Mouse (Mus musculus): Measurements from ENCODE around the gene Mettl26. TPM values are rescaled to one million over a fixed set of nuclear protein-coding genes. Genes with fewer than 3 reads are reported as not detected.

Gene Mettl26
- polyA plus RNA-seq, 1 experiment from 2014 or later: 65.4 TPM

- no peak overlapping the region for H3K4me2 ChIP-seq
- H3K27me3 ChIP-seq (replicated peaks): no peaks in the 10 kb centered on the region
- no peak overlapping the region for H3K27ac ChIP-seq (replicated peaks)
- ATAC-seq (ENCODE audit: low FRiP score): no peak
- H3K4me1 ChIP-seq: peaks cover 6% of the 10 kb centered on the region; the same call in 1 of the 2 replicates
- H3K36me3 ChIP-seq: 0 out of 2 replicates have a peak, but pooled peaks cover under 1% of the 10 kb centered on the region
- H3K9me3 ChIP-seq (replicated peaks): no peaks in the 10 kb centered on the region
- H3K4me3 ChIP-seq (replicated peaks): no peak overlapping the region
- H3K9ac ChIP-seq (replicated peaks): no peak overlapping the region
- WGBS: 43% methylated on average over 2 of the region's 2 CpGs
Observed at GRCm38 (mm10) chr17:25895415-25895814, 20.5 kb downstream of the Mettl26 start.

- H3K4me2 ChIP-seq: no peak overlapping the region
- no peak overlapping the region for H3K4me3 ChIP-seq (replicated peaks)
- ATAC-seq (ENCODE audit: low FRiP score): no peak
- peaks cover 6% of the 10 kb centered on the region; the same call in 1 of the 2 replicates for H3K4me1 ChIP-seq
- H3K27ac ChIP-seq (replicated peaks): no peak overlapping the region
- peaks cover 3% of the 10 kb centered on the region for H3K36me3 ChIP-seq
- H3K9me3 ChIP-seq (replicated peaks): no peaks in the 10 kb centered on the region
- no peak overlapping the region for H3K9ac ChIP-seq (replicated peaks)
- H3K27me3 ChIP-seq (replicated peaks): no peaks in the 10 kb centered on the region
- WGBS: 75% methylated on average over 12 of the region's 12 CpGs
Observed at GRCm38 (mm10) chr17:25895891-25896290, 21.0 kb downstream of the Mettl26 start.

- H3K4me1 ChIP-seq: no peaks in the 10 kb centered on the region
- H3K4me2 ChIP-seq: no peak overlapping the region
- H3K9ac ChIP-seq (replicated peaks): no peak overlapping the region
- no peaks in the 10 kb centered on the region for H3K9me3 ChIP-seq (replicated peaks)
- ATAC-seq (ENCODE audit: low FRiP score): no peak
- no peak overlapping the region for H3K4me3 ChIP-seq (replicated peaks)
- 97% methylated on average over 1 of the region's 1 CpGs for WGBS
- H3K27ac ChIP-seq (replicated peaks): no peak overlapping the region
- H3K27me3 ChIP-seq (replicated peaks): no peaks in the 10 kb centered on the region
- peaks cover 4% of the 10 kb centered on the region for H3K36me3 ChIP-seq
Observed at GRCm38 (mm10) chr17:25900193-25900592, 25.3 kb downstream of the Mettl26 start.

DNA sequence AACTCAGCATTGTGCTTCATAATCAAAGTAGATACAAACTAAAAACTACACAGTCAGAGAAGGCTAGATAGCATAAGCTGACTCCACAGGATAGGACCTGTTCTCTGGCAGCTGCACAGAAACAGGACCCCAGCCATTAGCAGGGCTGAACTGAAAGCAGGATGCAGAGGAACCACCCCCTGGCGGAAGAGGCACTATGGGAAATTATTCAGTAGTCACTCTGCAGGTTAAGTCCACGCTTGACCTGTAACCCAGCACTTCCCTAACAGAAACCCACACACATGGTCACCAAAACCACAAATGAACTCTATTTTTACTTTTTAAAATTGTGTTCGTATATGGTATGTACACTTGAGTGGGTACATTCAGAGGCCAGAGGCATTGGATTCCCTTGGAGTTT is 28.2 kb downstream of the Mettl26 start:
- Histone ChIP-seq H3K4me1 (no peaks in the 10 kb centered on the region), H3K4me3 (replicated peaks) (no peak overlapping the region), H3K36me3 (peaks cover 6% of the 10 kb centered on the region), H3K27me3 (replicated peaks) (no peaks in the 10 kb centered on the region), H3K4me2 (no peak overlapping the region), H3K9me3 (replicated peaks) (no peaks in the 10 kb centered on the region), H3K9ac (replicated peaks) (no peak overlapping the region), H3K27ac (replicated peaks) (no peak overlapping the region)
- WGBS: 93% methylated on average over 3 of the region's 3 CpGs
- no peak for ATAC-seq (ENCODE audit: low FRiP score)

DNA sequence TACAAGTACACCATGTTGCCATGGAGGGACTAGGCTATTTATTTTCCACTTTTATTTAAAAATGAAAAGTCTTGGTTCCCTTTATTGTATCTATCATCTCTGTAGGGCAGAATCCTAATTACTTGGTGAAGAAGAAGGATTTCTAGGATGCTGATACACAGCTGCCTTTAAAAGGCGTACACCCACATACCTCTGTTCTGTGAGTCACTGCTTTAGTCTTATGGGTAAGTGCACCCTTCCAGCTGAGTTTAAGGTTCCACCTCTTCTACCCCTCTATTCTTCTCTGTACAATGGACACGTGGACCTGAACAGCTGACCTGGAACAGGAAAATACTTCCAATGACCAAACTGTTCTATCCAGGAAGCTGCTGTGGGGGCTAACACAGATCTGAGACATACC is 32.8 kb downstream of the Mettl26 start:
- ATAC-seq (ENCODE audit: low FRiP score): no peak
- no peak overlapping the region for H3K4me3 ChIP-seq (replicated peaks)

DNA sequence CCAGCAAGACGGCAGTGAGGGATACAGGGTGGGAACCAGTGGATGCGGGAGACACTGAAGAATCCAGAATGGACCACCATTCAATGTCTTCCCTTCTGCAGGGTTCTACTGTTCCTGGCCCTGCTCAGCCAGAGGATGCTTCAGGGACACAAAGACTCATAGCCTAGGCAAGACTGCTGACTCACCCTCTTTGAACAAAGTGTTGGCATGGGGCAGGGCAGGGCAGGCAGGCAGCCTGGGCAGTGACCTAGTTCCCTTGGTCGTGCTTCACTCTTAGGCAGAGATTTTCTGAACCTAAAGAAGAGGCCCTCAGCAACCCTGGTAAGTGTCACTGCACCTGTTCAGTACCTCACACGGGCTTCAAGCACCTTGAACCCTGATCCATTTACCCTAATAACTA is 36.9 kb downstream of the Mettl26 start:
- Histone ChIP-seq H3K27ac (replicated peaks) (no peak overlapping the region), H3K4me1 (peaks cover 17% of the 10 kb centered on the region), H3K9me3 (replicated peaks) (no peaks in the 10 kb centered on the region), H3K36me3 (peaks cover 4% of the 10 kb centered on the region; the same call in 1 of the 2 replicates), H3K27me3 (replicated peaks) (no peaks in the 10 kb centered on the region), H3K4me2 (no peak overlapping the region), H3K9ac (replicated peaks) (no peak overlapping the region), H3K4me3 (replicated peaks) (no peak overlapping the region)
- 85% methylated on average over 4 of the region's 4 CpGs for WGBS
- ATAC-seq (ENCODE audit: low FRiP score): no peak

More for the DNA sequence above, 32.8 kb downstream of the Mettl26 start:
- Histone ChIP-seq H3K9me3 (replicated peaks) (no peaks in the 10 kb centered on the region), H3K36me3 (peaks cover 2% of the 10 kb centered on the region; the same call in 1 of the 2 replicates), H3K27me3 (replicated peaks) (no peaks in the 10 kb centered on the region), H3K4me1 (no peaks in the 10 kb centered on the region), H3K4me2 (no peak overlapping the region), H3K9ac (replicated peaks) (no peak overlapping the region), H3K27ac (replicated peaks) (no peak overlapping the region)
- 89% methylated on average over 2 of the region's 2 CpGs for WGBS

DNA sequence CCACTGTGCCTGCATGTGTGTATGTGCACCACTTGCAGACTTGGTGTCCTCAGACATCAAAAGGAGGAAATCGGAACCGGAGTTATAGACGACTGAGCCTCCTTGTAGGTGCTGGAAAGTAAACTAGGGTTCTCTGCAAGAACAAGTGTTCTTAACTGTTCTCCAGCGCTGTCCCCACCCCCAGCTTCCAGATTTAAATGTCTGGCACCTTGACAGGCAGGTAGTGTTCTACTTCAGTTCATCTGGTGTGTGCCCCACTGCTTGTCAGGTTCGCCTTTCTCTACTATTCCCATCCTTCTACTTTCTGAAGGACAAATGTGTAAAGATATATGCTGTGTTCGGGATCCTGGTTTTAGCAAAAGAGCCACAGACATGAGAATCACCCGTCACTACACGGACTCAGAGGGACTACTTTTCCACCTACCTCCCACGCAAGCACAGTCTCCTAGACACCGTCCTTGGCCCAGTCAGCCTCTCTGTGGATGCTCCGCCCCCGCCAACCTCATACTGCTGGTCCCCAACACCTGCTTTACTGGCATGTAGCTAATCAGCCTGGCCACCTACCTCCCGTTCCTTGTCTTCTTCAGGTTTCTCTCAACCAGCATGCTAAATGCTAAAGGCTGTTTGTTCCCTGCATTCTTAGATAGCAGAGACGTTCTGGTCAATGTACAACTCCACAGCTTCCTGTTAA is 38.5 kb downstream of the Mettl26 start:
- Histone ChIP-seq H3K4me2 (no peak overlapping the region), H3K36me3 (peaks cover 6% of the 10 kb centered on the region; the same call in 1 of the 2 replicates), H3K9me3 (replicated peaks) (no peaks in the 10 kb centered on the region), H3K4me1 (peaks cover 32% of the 10 kb centered on the region), H3K27ac (replicated peaks) (no peak overlapping the region), H3K27me3 (replicated peaks) (no peaks in the 10 kb centered on the region), H3K4me3 (replicated peaks) (no peak overlapping the region), H3K9ac (replicated peaks) (no peak overlapping the region)
- no peak for ATAC-seq (ENCODE audit: low FRiP score)
- 87% methylated on average over 14 of the region's 14 CpGs for WGBS

DNA sequence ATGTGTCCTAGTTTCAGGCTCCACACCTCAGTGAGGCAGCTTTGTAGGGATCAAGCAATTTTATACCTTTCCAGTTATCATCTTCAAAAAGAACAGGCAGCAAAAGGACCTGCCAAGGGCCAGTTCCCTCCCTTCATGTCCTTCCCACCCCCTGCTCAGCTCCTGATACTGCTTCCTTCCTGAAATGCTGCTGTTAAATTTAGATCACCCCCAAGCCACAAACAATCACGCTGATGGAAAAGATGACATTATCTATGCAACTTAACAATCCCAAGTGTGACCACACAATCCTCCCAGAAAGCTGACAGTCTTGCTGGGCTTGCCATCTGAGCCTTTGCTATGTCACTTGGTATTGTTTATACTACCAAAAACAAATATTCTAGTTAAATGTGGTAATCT is 39.0 kb downstream of the Mettl26 start:
- Histone ChIP-seq H3K36me3 (peaks cover 6% of the 10 kb centered on the region; the same call in 1 of the 2 replicates), H3K4me1 (peaks cover 38% of the 10 kb centered on the region), H3K27ac (replicated peaks) (no peak overlapping the region), H3K4me2 (no peak overlapping the region), H3K27me3 (replicated peaks) (no peaks in the 10 kb centered on the region), H3K4me3 (replicated peaks) (no peak overlapping the region), H3K9ac (replicated peaks) (no peak overlapping the region), H3K9me3 (replicated peaks) (no peaks in the 10 kb centered on the region)
- ATAC-seq (ENCODE audit: low FRiP score): no peak
- 91% methylated on average over 1 of the region's 1 CpGs for WGBS

- no peak for ATAC-seq (ENCODE audit: low FRiP score)
- WGBS: 94% methylated on average over 4 of the region's 4 CpGs
- no peaks in the 10 kb centered on the region for H3K27me3 ChIP-seq (replicated peaks)
- no peak overlapping the region for H3K27ac ChIP-seq (replicated peaks)
- H3K4me1 ChIP-seq: peaks cover 38% of the 10 kb centered on the region
- peaks cover 6% of the 10 kb centered on the region; the same call in 1 of the 2 replicates for H3K36me3 ChIP-seq
- no peak overlapping the region for H3K4me3 ChIP-seq (replicated peaks)
- H3K4me2 ChIP-seq: no peak overlapping the region
- H3K9ac ChIP-seq (replicated peaks): no peak overlapping the region
- H3K9me3 ChIP-seq (replicated peaks): no peaks in the 10 kb centered on the region
Observed at GRCm38 (mm10) chr17:25914295-25914694, 39.4 kb downstream of the Mettl26 start.

- H3K4me2 ChIP-seq: peak overlapping the region; percentile 82; the same call in 1 of the 2 replicates
- no peak for ATAC-seq (ENCODE audit: low FRiP score)
- WGBS: 81% methylated on average over 8 of the region's 8 CpGs
- peaks cover 44% of the 10 kb centered on the region for H3K4me1 ChIP-seq
- 0 out of 2 replicates have a peak overlapping the region, but pooled peaks have one; percentile 59 for H3K9ac ChIP-seq (replicated peaks)
- H3K4me3 ChIP-seq (replicated peaks): no peak overlapping the region
- no peaks in the 10 kb centered on the region for H3K27me3 ChIP-seq (replicated peaks)
- no peak overlapping the region for H3K27ac ChIP-seq (replicated peaks)
- no peaks in the 10 kb centered on the region for H3K9me3 ChIP-seq (replicated peaks)
- peaks cover 6% of the 10 kb centered on the region; the same call in 1 of the 2 replicates for H3K36me3 ChIP-seq
Observed at GRCm38 (mm10) chr17:25916931-25917647, 42.2 kb downstream of the Mettl26 start.

DNA sequence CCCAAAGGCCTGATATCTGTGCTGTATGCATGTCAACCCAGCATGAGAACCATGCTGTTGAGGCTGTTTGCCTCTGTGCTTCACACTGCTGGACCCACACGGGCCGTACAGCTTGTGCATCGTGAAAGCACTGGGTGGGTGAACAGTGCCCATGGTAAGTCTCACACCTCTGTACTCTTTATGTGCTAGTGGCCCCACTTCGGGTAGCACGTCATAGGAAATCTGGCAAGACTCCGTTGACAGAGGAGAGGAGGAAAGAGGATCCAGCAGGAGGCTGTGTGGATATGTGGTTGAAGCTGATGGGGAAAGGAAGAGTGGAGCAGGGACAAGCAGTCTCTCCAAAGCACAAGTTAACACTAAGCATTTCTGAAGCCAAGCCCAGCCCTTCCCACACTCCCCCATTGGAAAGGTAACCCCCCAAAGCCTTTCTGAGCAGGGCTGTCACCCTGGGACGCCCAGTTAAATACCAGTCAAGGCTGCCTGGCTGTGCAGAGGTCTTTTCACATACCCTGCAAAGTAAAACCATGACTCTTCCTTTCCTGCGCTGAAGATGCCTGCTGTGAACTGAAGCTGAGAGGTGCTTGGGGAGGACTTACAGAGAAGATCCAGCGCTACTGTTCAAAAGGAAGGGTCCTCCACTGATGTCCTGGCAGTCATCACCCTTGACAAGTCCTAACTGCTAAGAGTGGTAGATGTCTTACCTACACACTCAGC is 43.3 kb downstream of the Mettl26 start:
- Histone ChIP-seq H3K36me3 (peaks cover 6% of the 10 kb centered on the region; the same call in 1 of the 2 replicates), H3K9me3 (replicated peaks) (no peaks in the 10 kb centered on the region), H3K9ac (replicated peaks) (peak overlapping the region; percentile 59), H3K27me3 (replicated peaks) (no peaks in the 10 kb centered on the region), H3K4me2 (peak overlapping the region; percentile 82), H3K4me1 (peaks cover 44% of the 10 kb centered on the region), H3K4me3 (replicated peaks) (peak overlapping the region; percentile 71), H3K27ac (replicated peaks) (peak overlapping the region; percentile 90)
- WGBS: 90% methylated on average over 9 of the region's 9 CpGs
- ATAC-seq (ENCODE audit: low FRiP score): no peak
